In the genomic region with DNA sequence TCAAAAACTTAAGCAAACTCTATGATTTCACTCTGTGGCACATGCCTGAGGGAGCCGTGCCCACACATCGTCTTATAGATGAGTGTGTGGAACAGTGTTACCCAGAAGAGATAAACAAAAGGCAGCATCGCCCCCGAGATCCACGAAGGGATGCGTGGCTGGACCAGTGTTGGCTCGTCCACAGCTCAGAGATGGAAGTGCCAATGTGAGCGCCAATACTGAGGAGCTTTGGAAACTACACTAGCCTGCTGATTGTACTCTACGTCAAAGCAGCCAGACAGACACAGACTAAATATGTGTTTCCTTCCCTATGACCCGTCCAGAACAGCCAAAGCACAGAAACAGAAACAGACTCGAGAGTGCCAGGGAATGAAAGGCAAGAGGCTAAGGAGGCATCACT, we compare ENCODE assay signal across 19 mouse cellular contexts. TPM values are rescaled to one million over a fixed set of nuclear protein-coding genes. Genes with fewer than 3 reads are reported as not detected.
"Had no signal": no experiment of that assay in that cellular context is flagged by ENCODE, and none has a peak within 500 bp of the region (broad histone marks: within the 10 kb centered on the region; RNA-seq: fewer than 3 reads in every experiment).

No protein-coding gene starts in this region.

- H3K9me3 ChIP-seq: liver, embryonic 13.5 days; midbrain, embryonic 12.5 days; neural tube, embryonic 13.5 days had no signal

- H3K36me3 ChIP-seq: liver, embryonic 13.5 days; midbrain, embryonic 12.5 days; neural tube, embryonic 13.5 days had no signal

- H3K27me3 ChIP-seq: liver, embryonic 13.5 days; midbrain, embryonic 12.5 days; neural tube, embryonic 13.5 days had no signal

- H3K4me3 ChIP-seq: liver, embryonic 13.5 days; midbrain, embryonic 12.5 days; myocyte; neural tube, embryonic 13.5 days had no signal

- H3K4me1 ChIP-seq: liver, embryonic 13.5 days; midbrain, embryonic 12.5 days had no signal

- ATAC-seq: inflammation-experienced regulatory T-cells, adult 6 months; intestine, embryonic 16.5 days; midbrain, embryonic 16.5 days had no signal

- DNase-seq: kidney, adult 18-20 months; kidney, adult 9 months; kidney, postnatal 14 days; kidney, postnatal 4 days; liver, embryonic 13.5 days; retina, postnatal 1 day; right cerebral cortex, postnatal 25 days; thymus, adult 18-20 months; thymus, postnatal 4 days had no signal

- H3K4me2 ChIP-seq: liver, embryonic 13.5 days; midbrain, embryonic 12.5 days; neural tube, embryonic 13.5 days had no signal

- H3K27ac ChIP-seq: liver, embryonic 13.5 days; macrophage; midbrain, embryonic 12.5 days; neural tube, embryonic 13.5 days had no signal

- H3K9ac ChIP-seq: liver, embryonic 13.5 days; midbrain, embryonic 12.5 days; neural tube, embryonic 13.5 days had no signal

RNA-seq across cellular contexts. Expression of gene Gdf10, which starts 37.9 kb away (rescaled TPM):
- polyA plus RNA-seq: inflammation-experienced regulatory T-cells, adult 6 months; macrophage; myocyte had no signal

RNA-seq across cellular contexts. Expression of gene Gdf2, which starts 55.4 kb away (rescaled TPM):
- polyA plus RNA-seq: inflammation-experienced regulatory T-cells, adult 6 months; kidney, embryonic 16.5 days; macrophage; midbrain, embryonic 12.5 days; midbrain, embryonic 16.5 days; myocyte; neural tube, embryonic 13.5 days; small intestine, adult 2 months; testis, adult 2 months had no signal
